Mouse (Mus musculus) T-helper 1 cell (primary cell): ENCODE measurements around the gene Efcab6.

Experiments used
- in situ Hi-C: fragments of 300-600 bp; cut with MboI, MseI; formaldehyde crosslinking; loops from one replicate; pipeline ENCODE4 v1.15.1; 2025; ENCODE audit warnings: high pct_unique_total_duplicates

The Efcab6 gene

DNA sequence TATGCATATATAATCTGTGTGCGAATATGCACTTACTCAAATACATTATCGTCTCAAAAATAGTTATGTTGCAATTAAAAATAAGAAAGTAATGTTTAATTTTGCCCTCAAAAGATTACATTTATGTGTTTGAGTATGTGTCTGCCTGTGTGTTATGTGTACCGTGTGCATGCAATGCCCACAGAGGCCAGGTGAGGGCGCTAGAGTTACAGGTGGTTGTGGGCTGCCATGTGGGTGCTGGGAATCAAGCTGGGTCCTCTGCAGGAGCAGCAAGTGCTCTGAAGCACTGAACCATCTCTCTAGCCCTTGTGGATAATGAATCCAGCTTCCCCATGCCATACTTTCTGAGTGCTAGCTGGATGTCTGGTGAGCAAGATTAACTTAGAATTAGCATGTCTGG is 522 bp upstream of the Efcab6 start:
- in situ Hi-C loops, result loop anchor here (25.0 kb wide), 1 partner anchor 203 kb away; no protein-coding TSS in a partner anchor

- in situ Hi-C loops, result loop anchor here (10.0 to 25.0 kb wide), 3 partner anchors 197 to 424 kb away; no protein-coding TSS in a partner anchor
Observed at GRCm38 (mm10) chr15:84058841-84059240, 6.3 kb downstream of the Efcab6 start.

- in situ Hi-C loops, result loop anchor here (10.0 to 25.0 kb wide), 3 partner anchors 194 to 421 kb away; no protein-coding TSS in a partner anchor
Observed at GRCm38 (mm10) chr15:84056083-84056482, 9.1 kb downstream of the Efcab6 start.

DNA sequence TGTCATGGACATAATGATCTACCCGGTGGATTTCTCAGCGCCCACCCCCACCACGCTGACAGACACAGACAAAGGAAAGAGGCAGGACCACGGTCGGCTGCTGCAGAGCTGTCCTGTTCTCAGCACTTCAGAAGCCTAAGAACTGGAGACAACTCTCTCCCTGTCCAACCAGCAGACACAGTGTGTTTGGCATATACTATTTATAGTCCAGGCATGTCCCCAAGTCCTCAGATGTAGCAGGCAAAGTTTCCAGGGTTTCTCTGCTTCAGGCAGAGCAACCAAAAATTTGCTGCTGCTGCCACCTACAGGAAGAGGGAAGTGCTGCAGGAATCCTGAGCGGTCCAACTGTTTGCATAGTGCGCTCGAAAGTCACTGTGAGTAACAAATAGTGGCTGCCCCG is 11.3 kb downstream of the Efcab6 start:
- in situ Hi-C loops, result loop anchor here (10.0 to 25.0 kb wide), 3 partner anchors 192 to 419 kb away; no protein-coding TSS in a partner anchor

DNA sequence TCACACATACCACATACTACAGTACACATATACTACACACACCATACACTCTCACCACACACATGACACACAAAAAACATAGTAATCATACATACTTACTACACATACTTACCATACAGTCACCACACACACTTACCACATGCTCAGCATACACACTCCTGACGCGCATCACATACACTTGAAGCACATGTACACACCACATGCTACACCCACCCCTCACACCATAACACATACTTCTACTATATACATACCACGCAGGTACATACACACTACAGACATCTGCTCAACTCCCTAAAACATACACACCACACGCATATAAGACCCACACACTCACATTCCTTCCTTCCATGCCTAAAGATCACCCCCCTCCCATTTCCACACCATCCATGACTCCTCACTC is 11.9 kb downstream of the Efcab6 start:
- in situ Hi-C loops, result loop anchor here (10.0 to 25.0 kb wide), 3 partner anchors 191 to 418 kb away; no protein-coding TSS in a partner anchor

DNA sequence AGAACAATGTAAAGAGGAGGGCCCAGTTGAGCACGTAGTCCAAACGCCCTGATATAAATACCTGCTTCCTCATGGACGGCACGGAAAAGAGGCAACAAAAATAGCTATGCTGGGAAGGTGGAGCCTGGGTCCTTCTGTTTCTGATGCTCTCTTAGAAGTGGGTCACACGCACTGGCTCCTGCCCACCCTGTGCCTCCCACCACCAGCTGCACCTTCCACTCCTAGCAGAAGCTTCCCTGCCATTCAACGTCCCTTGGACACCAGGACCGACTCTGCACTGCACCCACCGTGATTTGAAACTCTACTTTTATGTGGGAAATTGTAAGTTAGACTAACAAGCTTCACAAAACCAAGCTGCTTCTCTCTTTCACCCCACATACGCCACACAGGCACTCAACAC is 12.8 kb downstream of the Efcab6 start:
- in situ Hi-C loops, result loop anchor here (10.0 to 25.0 kb wide), 3 partner anchors 190 to 418 kb away; no protein-coding TSS in a partner anchor

DNA sequence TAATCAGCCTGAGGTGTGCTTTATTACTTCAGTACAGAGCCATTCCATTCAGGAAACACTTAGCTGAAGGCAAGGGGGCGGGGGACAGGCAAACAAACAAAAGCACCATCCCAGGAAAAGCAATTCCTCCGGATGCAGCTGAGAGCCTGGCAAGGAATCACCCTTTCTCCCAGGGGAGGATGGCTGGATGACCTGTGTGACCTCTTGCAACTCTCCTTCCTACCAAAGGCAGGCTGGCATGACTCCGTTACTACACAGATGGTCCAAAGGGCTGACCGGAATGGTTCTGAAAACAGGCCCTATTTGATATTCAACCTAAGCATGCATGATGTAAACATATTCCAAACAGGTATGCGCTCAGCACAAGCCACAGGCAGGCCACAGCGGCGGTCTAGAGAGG is 15.6 kb downstream of the Efcab6 start:
- in situ Hi-C loops, result no loop called here

- in situ Hi-C loops, result no loop called here
Observed at GRCm38 (mm10) chr15:84045562-84045961, 19.6 kb downstream of the Efcab6 start.

GRCm38 (mm10) chr15:84037067-84037466 is 28.1 kb downstream of the Efcab6 start:
- in situ Hi-C loops, result no loop called here

GRCm38 (mm10) chr15:84025651-84026050 is 39.5 kb downstream of the Efcab6 start:
- in situ Hi-C loops, result no loop called here

DNA sequence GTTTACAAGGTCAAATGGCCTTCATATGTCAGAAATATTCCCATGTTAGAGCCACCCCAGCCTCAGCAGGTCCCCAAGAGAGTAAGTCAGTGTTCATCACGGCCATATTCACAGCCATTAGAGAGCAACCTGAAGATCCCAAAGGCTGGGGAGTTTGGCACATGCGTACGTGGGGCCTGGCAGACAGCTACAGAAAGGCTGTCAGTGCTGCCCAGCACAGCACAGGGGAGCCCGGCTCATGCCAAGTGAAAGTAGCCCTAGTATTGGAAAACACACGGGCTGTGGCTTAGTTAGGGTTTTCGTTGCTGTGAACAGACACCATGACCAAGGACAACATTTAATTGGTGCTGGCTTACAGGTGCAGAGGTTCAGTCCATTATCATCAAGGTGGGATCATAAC is 40.3 kb downstream of the Efcab6 start:
- in situ Hi-C loops, result no loop called here

- in situ Hi-C loops, result no loop called here
Observed at GRCm38 (mm10) chr15:84009366-84010083, 55.7 kb downstream of the Efcab6 start.

GRCm38 (mm10) chr15:84004306-84004705 is 60.9 kb downstream of the Efcab6 start:
- in situ Hi-C loops, result no loop called here

GRCm38 (mm10) chr15:83999071-83999470 is 66.1 kb downstream of the Efcab6 start:
- in situ Hi-C loops, result no loop called here

DNA sequence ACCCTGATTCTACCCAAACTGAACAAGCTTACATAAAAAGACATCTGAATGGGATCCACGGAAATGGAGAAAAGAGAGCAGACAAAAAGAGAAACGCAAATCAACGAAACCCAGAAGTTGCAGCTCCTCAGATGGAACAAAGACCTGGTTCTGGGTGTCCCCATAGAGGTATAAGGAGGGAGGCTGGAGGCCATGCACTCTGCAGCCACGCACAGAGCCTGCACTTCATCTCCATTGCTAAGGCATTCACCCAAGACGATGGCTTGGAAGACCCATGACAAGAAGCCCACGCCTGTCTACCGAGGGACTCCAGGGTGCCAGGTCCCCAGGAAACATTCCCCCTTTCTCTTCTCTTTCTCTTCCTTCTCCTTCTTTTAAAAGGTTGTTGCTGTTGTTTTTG is 66.6 kb downstream of the Efcab6 start:
- in situ Hi-C loops, result no loop called here

DNA sequence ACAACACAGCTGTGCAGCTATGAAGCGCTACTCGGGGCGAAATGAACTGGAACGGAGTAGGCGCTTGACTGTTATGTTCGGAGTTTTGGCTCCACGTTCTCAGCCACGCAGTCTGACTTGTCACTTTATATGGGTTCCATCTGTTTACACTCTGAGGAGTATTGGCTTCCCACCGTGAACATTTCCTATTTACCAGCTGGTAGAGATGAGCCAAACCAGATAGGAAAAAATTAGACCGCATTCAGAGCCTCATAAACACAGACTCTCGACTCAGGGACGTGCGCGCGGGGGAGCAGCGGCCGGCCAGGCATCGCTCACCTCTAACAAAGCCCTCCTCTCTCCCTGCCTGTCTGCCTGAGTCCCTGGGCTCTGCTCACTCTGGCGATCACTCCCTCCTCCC is 67.1 kb downstream of the Efcab6 start:
- in situ Hi-C loops, result no loop called here

DNA sequence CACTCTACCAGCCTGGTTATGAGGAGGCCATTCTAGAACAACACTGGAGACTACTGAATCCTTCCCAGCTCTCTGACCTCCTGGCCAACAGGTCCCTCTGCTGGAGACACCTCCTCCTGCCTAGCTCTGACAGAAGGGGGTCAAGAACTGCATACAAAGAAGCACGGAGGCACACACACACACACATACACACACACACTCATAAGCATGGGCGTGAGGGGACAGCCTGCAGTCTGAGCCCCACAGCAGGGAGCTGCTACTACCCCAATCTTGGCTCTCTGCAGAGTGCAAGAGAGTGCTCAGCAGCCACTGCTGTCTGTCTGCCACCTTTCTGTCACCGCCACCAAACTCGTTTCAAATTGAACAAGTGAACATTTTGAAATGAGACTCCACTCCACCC is 67.6 kb downstream of the Efcab6 start:
- in situ Hi-C loops, result no loop called here

DNA sequence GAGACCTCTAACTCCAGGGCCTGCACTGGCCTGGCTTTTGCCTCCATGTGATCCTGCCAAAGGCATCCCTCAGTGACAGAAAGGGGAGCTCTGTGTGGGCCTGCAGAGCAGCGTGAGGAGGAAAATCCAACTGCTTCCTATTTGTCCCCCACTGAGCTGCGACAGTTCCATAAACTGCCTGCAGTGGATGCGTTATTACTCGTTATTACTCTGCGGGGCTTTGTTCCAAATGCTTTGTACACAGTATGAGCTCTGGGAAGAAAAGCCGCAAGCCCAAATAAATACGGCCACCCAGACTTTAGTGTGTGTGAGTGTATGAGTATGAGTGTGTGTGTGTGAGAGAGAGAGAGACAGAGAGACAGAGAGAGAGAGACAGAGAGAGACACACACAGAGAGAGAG is 68.3 kb downstream of the Efcab6 start:
- in situ Hi-C loops, result no loop called here

DNA sequence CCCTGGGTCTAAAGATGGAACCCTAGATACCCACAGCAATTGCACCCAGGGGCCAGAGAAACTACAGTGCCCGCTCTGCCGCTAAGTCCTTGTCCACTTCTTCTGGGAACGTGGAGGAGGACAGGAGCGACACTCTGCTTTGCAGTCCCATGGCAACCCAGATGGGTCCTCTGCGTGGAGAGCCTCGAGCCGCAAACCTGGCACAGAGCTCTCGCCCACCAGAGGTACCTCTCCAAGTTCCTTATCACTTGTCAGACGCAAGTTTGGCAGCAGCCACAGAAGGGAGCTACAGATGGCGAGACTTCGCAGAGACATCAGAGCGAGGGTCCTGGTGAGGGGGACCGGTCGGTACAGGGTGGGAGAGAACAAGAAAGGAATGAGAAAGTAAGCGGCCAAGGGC is 73.0 kb downstream of the Efcab6 start:
- in situ Hi-C loops, result no loop called here

- in situ Hi-C loops, result no loop called here
Observed at GRCm38 (mm10) chr15:83991461-83991860, 73.7 kb downstream of the Efcab6 start.

DNA sequence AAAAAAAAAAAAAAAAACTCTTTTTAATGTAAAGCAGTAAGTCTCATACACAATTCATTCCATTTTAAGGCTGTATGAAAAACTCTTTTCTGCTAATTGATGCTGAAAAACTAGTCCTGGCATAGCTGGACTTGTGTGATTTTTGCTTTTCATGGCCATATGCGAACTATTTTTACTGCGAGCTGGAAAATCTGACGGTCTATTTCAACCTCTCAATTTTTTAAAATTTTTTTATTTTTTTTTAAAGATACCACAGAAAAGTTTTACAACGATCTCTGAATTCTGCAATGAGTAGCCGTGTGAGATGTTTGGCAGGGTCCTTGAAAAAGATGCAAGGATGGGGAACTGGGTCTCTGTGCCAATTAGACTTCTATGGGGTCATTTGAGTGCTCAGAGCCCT is 75.9 kb downstream of the Efcab6 start:
- in situ Hi-C loops, result no loop called here

GRCm38 (mm10) chr15:83988087-83988486 is 77.1 kb downstream of the Efcab6 start:
- in situ Hi-C loops, result no loop called here

- in situ Hi-C loops, result no loop called here
Observed at GRCm38 (mm10) chr15:83982186-83982936, 82.8 kb downstream of the Efcab6 start.
